Mouse (Mus musculus): ENCODE measurements at regions not wholly inside any gene's neighbourhood (a gene's known extent, or its start where the extent isn't known, plus 50 kb on each side); places are given as distances from the start of the nearest gene placed in this dataset.

GRCm38 (mm10) chr7:74224378-74224777, 210.9 kb upstream of the St8sia2 start:
- Histone ChIP-seq H3K36me3 (no peaks in the 10 kb centered on the region), H3K27ac (replicated peaks) (no peak overlapping the region), H3K4me1 (peaks cover 10% of the 10 kb centered on the region; the same call in 1 of the 2 replicates), H3K27me3 (ENCODE audit: low read depth, poor library complexity, severe bottlenecking) (no peaks in the 10 kb centered on the region), H3K9me3 (replicated peaks) (no peaks in the 10 kb centered on the region), H3K4me3 (no peak overlapping the region)
- no peak for DNase-seq (ENCODE audit: low spot score)
- WGBS, result 74% methylated on average over 3 of the region's 3 CpGs

GRCm38 (mm10) chr7:74200661-74201060, 187.2 kb upstream of the St8sia2 start:
- Histone ChIP-seq H3K9me3 (replicated peaks) (no peaks in the 10 kb centered on the region), H3K36me3 (no peaks in the 10 kb centered on the region), H3K4me1 (no peaks in the 10 kb centered on the region), H3K4me3 (no peak overlapping the region), H3K27me3 (ENCODE audit: low read depth, poor library complexity, severe bottlenecking) (no peaks in the 10 kb centered on the region), H3K27ac (replicated peaks) (no peak overlapping the region)
- 34% methylated on average over 4 of the region's 4 CpGs for WGBS
- DNase-seq (ENCODE audit: low spot score), result peak; percentile 37

GRCm38 (mm10) chr7:74198796-74199195, 185.3 kb upstream of the St8sia2 start:
- WGBS, result 93% methylated on average over 6 of the region's 6 CpGs
- H3K27me3 ChIP-seq (ENCODE audit: low read depth, poor library complexity, severe bottlenecking), result no peaks in the 10 kb centered on the region
- no peak overlapping the region for H3K27ac ChIP-seq (replicated peaks)

GRCm38 (mm10) chr7:74184661-74185060, 171.2 kb upstream of the St8sia2 start:
- Histone ChIP-seq H3K4me1 (peaks cover 8% of the 10 kb centered on the region), H3K9me3 (replicated peaks) (no peaks in the 10 kb centered on the region), H3K4me3 (no peak overlapping the region), H3K27me3 (ENCODE audit: low read depth, poor library complexity, severe bottlenecking) (no peaks in the 10 kb centered on the region), H3K27ac (replicated peaks) (no peak overlapping the region), H3K36me3 (no peaks in the 10 kb centered on the region)
- no peak for DNase-seq (ENCODE audit: low spot score)

More at GRCm38 (mm10) chr7:74198796-74199195, 185.3 kb upstream of the St8sia2 start:
- DNase-seq (ENCODE audit: low spot score), result no peak
- no peaks in the 10 kb centered on the region for H3K9me3 ChIP-seq (replicated peaks)
- H3K36me3 ChIP-seq, result no peaks in the 10 kb centered on the region
- no peak overlapping the region for H3K4me3 ChIP-seq
- no peaks in the 10 kb centered on the region for H3K4me1 ChIP-seq

- no peaks in the 10 kb centered on the region for H3K36me3 ChIP-seq
- no peak overlapping the region for H3K27ac ChIP-seq (replicated peaks)
- no peak overlapping the region for H3K4me3 ChIP-seq
- H3K27me3 ChIP-seq (ENCODE audit: low read depth, poor library complexity, severe bottlenecking), result no peaks in the 10 kb centered on the region
- 87% methylated on average over 5 of the region's 5 CpGs for WGBS
- DNase-seq (ENCODE audit: low spot score), result no peak
- peaks cover 18% of the 10 kb centered on the region for H3K4me1 ChIP-seq
- no peaks in the 10 kb centered on the region for H3K9me3 ChIP-seq (replicated peaks)
These were observed 160.7 kb upstream of the St8sia2 start for GRCm38 (mm10) chr7:74174206-74174605.

GRCm38 (mm10) chr7:74173230-74173612, 159.7 kb upstream of the St8sia2 start:
- Histone ChIP-seq H3K4me1 (peaks cover 18% of the 10 kb centered on the region), H3K27me3 (ENCODE audit: low read depth, poor library complexity, severe bottlenecking) (no peaks in the 10 kb centered on the region), H3K27ac (replicated peaks) (no peak overlapping the region), H3K4me3 (no peak overlapping the region), H3K9me3 (replicated peaks) (no peaks in the 10 kb centered on the region), H3K36me3 (no peaks in the 10 kb centered on the region)
- 71% methylated on average over 2 of the region's 2 CpGs for WGBS
- no peak for DNase-seq (ENCODE audit: low spot score)

- no peak for DNase-seq (ENCODE audit: low spot score)
These were observed 159.2 kb upstream of the St8sia2 start for GRCm38 (mm10) chr7:74172504-74173229.

GRCm38 (mm10) chr7:74151590-74151989, 138.1 kb upstream of the St8sia2 start:
- no peak for DNase-seq (ENCODE audit: low spot score)
- Histone ChIP-seq H3K4me3 (no peak overlapping the region), H3K36me3 (no peaks in the 10 kb centered on the region), H3K27me3 (ENCODE audit: low read depth, poor library complexity, severe bottlenecking) (no peaks in the 10 kb centered on the region), H3K4me1 (no peaks in the 10 kb centered on the region), H3K27ac (replicated peaks) (no peak overlapping the region), H3K9me3 (replicated peaks) (0 out of 2 replicates have a peak, but pooled peaks cover 4% of the 10 kb centered on the region)
- 81% methylated on average over 4 of the region's 4 CpGs for WGBS

More at GRCm38 (mm10) chr7:74172504-74173229, 159.2 kb upstream of the St8sia2 start:
- H3K4me1 ChIP-seq, result peaks cover 18% of the 10 kb centered on the region
- H3K9me3 ChIP-seq (replicated peaks), result no peaks in the 10 kb centered on the region
- WGBS, result 82% methylated on average over 4 of the region's 4 CpGs
- H3K27me3 ChIP-seq (ENCODE audit: low read depth, poor library complexity, severe bottlenecking), result no peaks in the 10 kb centered on the region
- H3K4me3 ChIP-seq, result no peak overlapping the region
- no peaks in the 10 kb centered on the region for H3K36me3 ChIP-seq
- H3K27ac ChIP-seq (replicated peaks), result no peak overlapping the region

- no peaks in the 10 kb centered on the region for H3K4me1 ChIP-seq
- no peaks in the 10 kb centered on the region for H3K9me3 ChIP-seq (replicated peaks)
- WGBS, result 88% methylated on average over 3 of the region's 3 CpGs
- H3K27me3 ChIP-seq (ENCODE audit: low read depth, poor library complexity, severe bottlenecking), result no peaks in the 10 kb centered on the region
- no peak for DNase-seq (ENCODE audit: low spot score)
- H3K36me3 ChIP-seq, result no peaks in the 10 kb centered on the region
- H3K4me3 ChIP-seq, result no peak overlapping the region
- no peak overlapping the region for H3K27ac ChIP-seq (replicated peaks)
These were observed 129.7 kb upstream of the St8sia2 start for GRCm38 (mm10) chr7:74143236-74143635.

GRCm38 (mm10) chr7:74138169-74138568, 124.7 kb upstream of the St8sia2 start:
- 72% methylated on average over 6 of the region's 6 CpGs for WGBS
- no peak overlapping the region for H3K4me3 ChIP-seq
- no peak overlapping the region for H3K27ac ChIP-seq (replicated peaks)
- DNase-seq (ENCODE audit: low spot score), result no peak
- no peaks in the 10 kb centered on the region for H3K9me3 ChIP-seq (replicated peaks)
- H3K27me3 ChIP-seq (ENCODE audit: low read depth, poor library complexity, severe bottlenecking), result no peaks in the 10 kb centered on the region
- no peaks in the 10 kb centered on the region for H3K36me3 ChIP-seq
- no peaks in the 10 kb centered on the region for H3K4me1 ChIP-seq

GRCm38 (mm10) chr7:74130206-74130836, 116.8 kb upstream of the St8sia2 start:
- no peaks in the 10 kb centered on the region for H3K36me3 ChIP-seq
- peak; percentile 51 for DNase-seq (ENCODE audit: low spot score)

GRCm38 (mm10) chr7:74112071-74112470, 98.6 kb upstream of the St8sia2 start:
- no peak for DNase-seq (ENCODE audit: low spot score)
- 90% methylated on average over 2 of the region's 2 CpGs for WGBS
- H3K4me3 ChIP-seq, result no peak overlapping the region

More at GRCm38 (mm10) chr7:74130206-74130836, 116.8 kb upstream of the St8sia2 start:
- H3K27ac ChIP-seq (replicated peaks), result peak overlapping the region; percentile 47
- 38% methylated on average over 8 of the region's 8 CpGs for WGBS
- peaks cover 23% of the 10 kb centered on the region for H3K4me1 ChIP-seq
- H3K9me3 ChIP-seq (replicated peaks), result no peaks in the 10 kb centered on the region
- peaks cover 3% of the 10 kb centered on the region; the same call in 1 of the 2 replicates for H3K27me3 ChIP-seq (ENCODE audit: low read depth, poor library complexity, severe bottlenecking)
- H3K4me3 ChIP-seq, result no peak overlapping the region

GRCm38 (mm10) chr7:74108347-74108746, 94.9 kb upstream of the St8sia2 start:
- Histone ChIP-seq H3K9me3 (replicated peaks) (no peaks in the 10 kb centered on the region), H3K4me1 (no peaks in the 10 kb centered on the region), H3K4me3 (no peak overlapping the region), H3K27ac (replicated peaks) (no peak overlapping the region), H3K36me3 (no peaks in the 10 kb centered on the region), H3K27me3 (ENCODE audit: low read depth, poor library complexity, severe bottlenecking) (no peaks in the 10 kb centered on the region)
- WGBS, result 71% methylated on average over 3 of the region's 3 CpGs
- DNase-seq (ENCODE audit: low spot score), result no peak

More at GRCm38 (mm10) chr7:74112071-74112470, 98.6 kb upstream of the St8sia2 start:
- Histone ChIP-seq H3K27ac (replicated peaks) (no peak overlapping the region), H3K9me3 (replicated peaks) (no peaks in the 10 kb centered on the region), H3K27me3 (ENCODE audit: low read depth, poor library complexity, severe bottlenecking) (no peaks in the 10 kb centered on the region), H3K4me1 (no peaks in the 10 kb centered on the region), H3K36me3 (no peaks in the 10 kb centered on the region)

All from midbrain, embryonic 10.5 days (tissue).